Mouse (Mus musculus): Measurements from ENCODE around the gene Fign.

GRCm38 (mm10) chr2:64093087-64093486 lies 4.8 kb downstream of the Fign start:
- TF ChIP-seq CTCF (IDR thresholded peaks at IDR 0.05; ENCODE audit: extremely low read depth, insufficient read depth, low read length) (no peak), POLR2A (IDR thresholded peaks at IDR 0.05; ENCODE audit: extremely low read depth, insufficient read depth, low read length) (no peak)

Data from cortical plate, adult 2 months (tissue).